Mouse (Mus musculus): ENCODE measurements around the gene Ttc7. TPM values are rescaled to one million over a fixed set of nuclear protein-coding genes. Genes with fewer than 3 reads are reported as not detected.

Ttc7 gene
- polyA plus RNA-seq, 1 experiment from 2014 or later = 5.8 TPM

- no peak for ATAC-seq (ENCODE audit: insufficient number of reproducible peaks, insufficient read depth, low FRiP score, low TSS enrichment)
- 0 out of 2 replicates have a peak, but pooled peaks cover 6% of the 10 kb centered on the region for H3K4me1 ChIP-seq
- no peak overlapping the region for H3K9ac ChIP-seq
- no peak overlapping the region for H3K27ac ChIP-seq
- H3K36me3 ChIP-seq = no peaks in the 10 kb centered on the region
- 82% methylated on average over 3 of the region's 3 CpGs for WGBS
- H3K9me3 ChIP-seq = no peaks in the 10 kb centered on the region
- no peak overlapping the region for H3K4me2 ChIP-seq (replicated peaks)
- H3K27me3 ChIP-seq = no peaks in the 10 kb centered on the region
- H3K4me3 ChIP-seq = no peak overlapping the region
These were observed 78.4 kb downstream of the Ttc7 start for GRCm38 (mm10) chr17:87361132-87361531.

DNA sequence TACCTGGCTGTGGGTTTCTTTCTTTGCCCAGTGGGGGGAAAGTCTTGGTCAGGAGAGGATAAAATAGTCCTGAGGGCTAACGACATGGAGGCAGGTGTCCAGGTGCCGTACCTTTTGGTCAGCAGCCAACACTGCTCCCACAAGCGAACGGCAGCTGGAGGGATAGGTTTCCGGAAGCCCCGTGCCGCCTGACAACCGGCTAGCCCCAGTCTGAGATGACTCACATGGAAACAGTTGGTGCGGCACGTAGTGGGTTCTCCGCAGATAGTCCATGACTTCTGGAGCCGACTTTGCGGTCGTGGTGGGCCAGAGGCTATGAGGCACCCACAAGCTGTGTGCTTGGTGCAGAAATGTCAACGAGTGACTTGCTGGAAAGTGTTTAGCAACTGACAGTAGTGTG lies 81.4 kb downstream of the Ttc7 start:
- WGBS = 87% methylated on average over 15 of the region's 15 CpGs
- ATAC-seq (ENCODE audit: insufficient number of reproducible peaks, insufficient read depth, low FRiP score, low TSS enrichment) = no peak
- no peaks in the 10 kb centered on the region for H3K36me3 ChIP-seq
- no peaks in the 10 kb centered on the region for H3K27me3 ChIP-seq
- H3K4me3 ChIP-seq = no peak overlapping the region
- H3K9me3 ChIP-seq = no peaks in the 10 kb centered on the region
- no peak overlapping the region for H3K9ac ChIP-seq
- H3K4me2 ChIP-seq (replicated peaks) = no peak overlapping the region
- no peak overlapping the region for H3K27ac ChIP-seq
- H3K4me1 ChIP-seq = peaks cover 28% of the 10 kb centered on the region

DNA sequence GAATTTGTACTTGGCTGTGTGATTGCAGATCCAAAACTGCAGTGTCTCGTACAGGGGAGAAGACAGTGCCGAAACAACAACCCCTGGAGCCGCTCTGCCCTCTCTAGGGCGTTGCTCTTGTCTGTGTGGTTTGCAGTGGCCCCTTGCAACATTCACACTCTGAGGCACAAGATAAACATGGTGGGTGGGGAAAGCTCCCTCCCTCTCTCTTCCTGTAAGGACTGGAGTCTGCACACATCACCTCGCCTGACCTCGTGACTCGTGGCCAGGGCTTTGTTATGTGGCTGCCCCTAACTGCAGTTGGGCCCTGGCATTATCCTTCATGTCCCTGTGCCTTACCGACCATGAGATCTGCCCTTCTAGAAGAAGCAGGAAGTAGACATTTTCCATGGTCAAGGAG lies 82.6 kb downstream of the Ttc7 start:
- Histone ChIP-seq H3K9ac (no peak overlapping the region), H3K4me1 (peaks cover 39% of the 10 kb centered on the region), H3K4me2 (replicated peaks) (no peak overlapping the region), H3K27ac (no peak overlapping the region), H3K4me3 (no peak overlapping the region), H3K27me3 (no peaks in the 10 kb centered on the region), H3K9me3 (no peaks in the 10 kb centered on the region), H3K36me3 (no peaks in the 10 kb centered on the region)
- WGBS = 57% methylated on average over 8 of the region's 8 CpGs
- no peak for ATAC-seq (ENCODE audit: insufficient number of reproducible peaks, insufficient read depth, low FRiP score, low TSS enrichment)

DNA sequence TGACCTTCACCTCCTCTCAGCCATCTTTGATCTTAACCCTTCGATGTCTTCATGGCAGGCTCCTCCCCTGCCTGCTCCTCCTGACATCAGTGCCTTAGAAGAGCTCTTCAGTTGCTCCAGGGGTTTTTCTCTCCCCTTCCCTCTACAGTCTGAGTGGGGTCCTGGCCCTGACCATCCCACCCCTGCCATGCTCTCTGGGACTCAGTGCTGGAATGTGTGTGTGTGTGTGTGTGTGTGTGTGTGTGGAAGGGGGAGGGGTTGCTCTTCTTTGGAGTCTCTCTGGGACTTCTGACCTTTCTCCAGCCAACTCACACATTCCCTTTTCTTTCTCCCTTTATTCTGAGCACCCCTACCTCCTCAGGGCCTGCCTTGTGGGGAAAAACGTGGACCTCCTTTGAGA lies 83.8 kb downstream of the Ttc7 start:
- Histone ChIP-seq H3K27ac (no peak overlapping the region), H3K4me2 (replicated peaks) (no peak overlapping the region), H3K36me3 (no peaks in the 10 kb centered on the region), H3K4me3 (no peak overlapping the region), H3K4me1 (peaks cover 41% of the 10 kb centered on the region), H3K27me3 (no peaks in the 10 kb centered on the region), H3K9ac (no peak overlapping the region), H3K9me3 (no peaks in the 10 kb centered on the region)
- no peak for ATAC-seq (ENCODE audit: insufficient number of reproducible peaks, insufficient read depth, low FRiP score, low TSS enrichment)
- 14% methylated on average over 2 of the region's 2 CpGs for WGBS

DNA sequence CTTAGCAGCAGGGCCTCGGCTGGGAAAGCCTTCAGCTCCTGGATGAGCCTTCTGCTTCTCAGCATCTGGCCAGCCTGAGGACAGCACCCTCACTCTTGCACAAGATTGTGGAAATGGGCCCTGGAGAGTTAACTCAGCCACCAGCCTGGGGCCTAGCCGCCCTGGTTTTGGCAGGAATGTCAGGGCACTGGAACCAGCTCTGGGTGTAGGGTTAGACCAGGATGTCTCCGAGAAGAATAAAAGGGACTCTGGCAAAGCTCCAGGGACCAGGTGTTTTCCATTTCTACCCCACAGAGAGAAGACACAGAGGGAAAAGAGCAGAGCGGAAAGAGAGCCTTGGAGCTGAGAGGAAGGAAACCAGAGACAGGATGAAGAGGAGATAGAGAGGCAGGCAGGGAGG lies 84.5 kb downstream of the Ttc7 start:
- Histone ChIP-seq H3K4me1 (peaks cover 41% of the 10 kb centered on the region), H3K9ac (no peak overlapping the region), H3K36me3 (no peaks in the 10 kb centered on the region)

DNA sequence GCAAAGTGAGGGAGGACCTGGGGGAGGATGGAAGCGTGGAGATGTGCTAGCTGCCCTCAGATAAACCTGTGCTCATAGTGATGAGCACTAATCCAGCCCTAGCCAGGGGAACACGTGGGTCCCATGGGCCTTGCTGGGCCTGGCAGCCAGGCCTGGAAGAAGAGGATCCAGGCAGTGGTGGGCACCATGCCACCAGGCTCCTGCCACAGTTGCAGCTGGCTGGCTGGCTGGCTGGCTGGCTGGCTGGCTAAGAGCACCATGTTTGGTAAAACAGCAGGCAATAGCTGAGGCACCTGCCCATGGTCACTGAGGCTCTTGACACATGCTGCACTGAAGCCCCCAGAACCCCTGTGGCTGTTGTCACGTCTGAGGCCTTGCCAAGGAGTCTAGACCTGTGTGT lies 85.0 kb downstream of the Ttc7 start:
- H3K4me3 ChIP-seq = no peak overlapping the region
- WGBS = 64% methylated on average over 3 of the region's 3 CpGs

More for the DNA sequence above, 84.5 kb downstream of the Ttc7 start:
- H3K27me3 ChIP-seq = no peaks in the 10 kb centered on the region
- no peak overlapping the region for H3K27ac ChIP-seq
- H3K4me3 ChIP-seq = no peak overlapping the region
- H3K4me2 ChIP-seq (replicated peaks) = no peak overlapping the region
- ATAC-seq (ENCODE audit: insufficient number of reproducible peaks, insufficient read depth, low FRiP score, low TSS enrichment) = no peak
- H3K9me3 ChIP-seq = no peaks in the 10 kb centered on the region
- 22% methylated on average over 4 of the region's 4 CpGs for WGBS

GRCm38 (mm10) chr17:87368481-87368880 lies 85.8 kb downstream of the Ttc7 start:
- Histone ChIP-seq H3K9ac (no peak overlapping the region), H3K36me3 (no peaks in the 10 kb centered on the region), H3K9me3 (no peaks in the 10 kb centered on the region), H3K27ac (no peak overlapping the region), H3K4me2 (replicated peaks) (no peak overlapping the region), H3K4me1 (peaks cover 41% of the 10 kb centered on the region), H3K27me3 (no peaks in the 10 kb centered on the region), H3K4me3 (no peak overlapping the region)
- 82% methylated on average over 10 of the region's 10 CpGs for WGBS
- no peak for ATAC-seq (ENCODE audit: insufficient number of reproducible peaks, insufficient read depth, low FRiP score, low TSS enrichment)

More for the DNA sequence above, 85.0 kb downstream of the Ttc7 start:
- Histone ChIP-seq H3K4me2 (replicated peaks) (no peak overlapping the region), H3K4me1 (peaks cover 41% of the 10 kb centered on the region), H3K27ac (no peak overlapping the region), H3K36me3 (no peaks in the 10 kb centered on the region), H3K9ac (no peak overlapping the region), H3K9me3 (no peaks in the 10 kb centered on the region), H3K27me3 (no peaks in the 10 kb centered on the region)
- no peak for ATAC-seq (ENCODE audit: insufficient number of reproducible peaks, insufficient read depth, low FRiP score, low TSS enrichment)

DNA sequence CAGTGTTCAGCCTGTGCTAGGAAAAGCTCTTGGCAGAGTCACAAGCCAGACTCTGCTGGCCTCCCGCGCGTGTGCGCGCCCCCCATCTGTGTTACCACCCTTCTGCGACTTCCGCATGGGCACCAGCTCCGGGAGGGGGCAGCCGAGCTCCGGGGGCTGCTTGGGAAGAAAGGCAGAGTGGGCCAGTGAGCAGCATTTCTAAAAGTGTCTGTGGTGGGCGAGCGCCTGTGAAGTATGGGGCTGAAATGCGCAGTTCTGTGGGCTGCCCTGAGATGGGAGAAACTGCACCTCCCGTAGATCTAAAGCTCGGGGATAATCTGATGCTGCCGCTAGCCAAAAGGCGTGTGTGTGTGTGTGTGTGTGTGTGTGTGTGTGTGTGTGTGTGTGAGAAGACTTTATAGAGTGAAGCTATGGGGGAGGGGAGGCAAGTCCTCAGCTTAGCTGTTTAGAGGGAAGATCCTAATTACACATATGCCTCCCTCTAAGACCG lies 86.6 kb downstream of the Ttc7 start:
- Histone ChIP-seq H3K4me1 (peaks cover 41% of the 10 kb centered on the region), H3K36me3 (no peaks in the 10 kb centered on the region), H3K4me2 (replicated peaks) (no peak overlapping the region), H3K9ac (0 out of 2 replicates have a peak overlapping the region, but pooled peaks have one; percentile 3), H3K27ac (no peak overlapping the region; the same call in 1 of the 2 replicates), H3K27me3 (no peaks in the 10 kb centered on the region), H3K4me3 (no peak overlapping the region), H3K9me3 (no peaks in the 10 kb centered on the region)
- WGBS = 69% methylated on average over 18 of the region's 18 CpGs
- no peak for ATAC-seq (ENCODE audit: insufficient number of reproducible peaks, insufficient read depth, low FRiP score, low TSS enrichment)

GRCm38 (mm10) chr17:87372189-87372588 lies 89.5 kb downstream of the Ttc7 start:
- Histone ChIP-seq H3K27ac (no peak overlapping the region), H3K4me2 (replicated peaks) (no peak overlapping the region), H3K9ac (no peak overlapping the region), H3K27me3 (no peaks in the 10 kb centered on the region), H3K4me1 (peaks cover 46% of the 10 kb centered on the region), H3K4me3 (no peak overlapping the region), H3K9me3 (no peaks in the 10 kb centered on the region), H3K36me3 (no peaks in the 10 kb centered on the region)
- 76% methylated on average over 7 of the region's 7 CpGs for WGBS
- ATAC-seq (ENCODE audit: insufficient number of reproducible peaks, insufficient read depth, low FRiP score, low TSS enrichment) = no peak

- Histone ChIP-seq H3K9ac (no peak overlapping the region), H3K36me3 (no peaks in the 10 kb centered on the region), H3K4me1 (peaks cover 45% of the 10 kb centered on the region), H3K4me3 (no peak overlapping the region), H3K9me3 (no peaks in the 10 kb centered on the region), H3K27ac (no peak overlapping the region), H3K27me3 (no peaks in the 10 kb centered on the region), H3K4me2 (replicated peaks) (no peak overlapping the region)
- no peak for ATAC-seq (ENCODE audit: insufficient number of reproducible peaks, insufficient read depth, low FRiP score, low TSS enrichment)
- 87% methylated on average over 9 of the region's 9 CpGs for WGBS
These were observed 90.6 kb downstream of the Ttc7 start for GRCm38 (mm10) chr17:87373327-87373726.

DNA sequence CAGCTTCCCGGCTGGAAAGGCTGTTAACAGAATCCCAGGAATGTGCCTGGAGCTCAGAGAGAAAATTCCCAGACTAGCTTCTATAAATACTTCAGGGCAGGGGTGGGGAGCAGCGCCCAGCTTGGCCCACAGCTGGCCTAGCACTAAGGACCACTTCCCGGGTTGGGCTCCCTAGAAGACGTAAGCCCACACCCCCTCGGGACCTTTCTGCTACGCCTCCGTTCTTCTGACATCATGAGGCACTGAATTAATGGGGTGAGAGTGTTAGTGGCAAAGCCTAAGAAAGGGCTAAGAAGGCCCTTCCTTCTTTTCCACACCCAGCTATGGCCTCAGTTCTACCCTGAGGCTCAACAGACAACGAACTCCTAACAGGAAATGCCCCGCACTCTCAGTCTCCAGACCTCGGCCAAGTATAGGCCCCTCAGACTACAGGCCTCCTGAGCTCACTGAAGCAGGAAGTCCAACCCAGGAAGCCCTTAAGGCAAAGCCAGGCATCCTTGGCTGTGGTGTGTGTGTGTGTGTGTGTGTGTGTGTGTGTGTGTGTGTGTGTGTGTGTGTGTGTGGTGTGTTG lies 93.3 kb downstream of the Ttc7 start:
- peaks cover 45% of the 10 kb centered on the region for H3K4me1 ChIP-seq
- H3K4me2 ChIP-seq (replicated peaks) = no peak overlapping the region
- H3K27me3 ChIP-seq = no peaks in the 10 kb centered on the region
- H3K9me3 ChIP-seq = no peaks in the 10 kb centered on the region
- no peak for ATAC-seq (ENCODE audit: insufficient number of reproducible peaks, insufficient read depth, low FRiP score, low TSS enrichment)
- no peaks in the 10 kb centered on the region for H3K36me3 ChIP-seq
- no peak overlapping the region for H3K9ac ChIP-seq
- H3K4me3 ChIP-seq = no peak overlapping the region
- 17% methylated on average over 10 of the region's 10 CpGs for WGBS
- peak overlapping the region; percentile 69 for H3K27ac ChIP-seq

- ATAC-seq (ENCODE audit: insufficient number of reproducible peaks, insufficient read depth, low FRiP score, low TSS enrichment) = 0 out of 2 replicates have a peak, but pooled peaks have one; percentile 13
- H3K4me2 ChIP-seq (replicated peaks) = no peak overlapping the region
- no peaks in the 10 kb centered on the region for H3K27me3 ChIP-seq
- H3K4me1 ChIP-seq = peaks cover 45% of the 10 kb centered on the region
- H3K9ac ChIP-seq = no peak overlapping the region
- no peak overlapping the region for H3K4me3 ChIP-seq
- H3K36me3 ChIP-seq = no peaks in the 10 kb centered on the region
- 61% methylated on average over 6 of the region's 6 CpGs for WGBS
- no peaks in the 10 kb centered on the region for H3K9me3 ChIP-seq
- H3K27ac ChIP-seq = peak overlapping the region; percentile 69
These were observed 94.3 kb downstream of the Ttc7 start for GRCm38 (mm10) chr17:87376831-87377471.

Measured in embryonic facial prominence, embryonic 12.5 days (tissue).